Mouse (Mus musculus) heart, embryonic 12.5 days (tissue): ENCODE measurements around the gene Fam184b. TPM values are rescaled to one million over a fixed set of nuclear protein-coding genes. Genes with fewer than 3 reads are reported as not detected.

Experiments
- ATAC-seq: fragments of 200-750 bp; cut with Nextera tagmentation; 2 replicates; pipeline ENCODE4 v1.8.0; 2017; ENCODE audit warnings: moderate TSS enrichment, moderate library complexity; ENCODE audit not compliant: insufficient number of reproducible peaks, low FRiP score
- H3K27ac ChIP-seq: fragments of 300-500 bp; sonication (generic); 2 replicates; pipeline ENCODE4 v1.5.1; 2016; ENCODE audit warnings: mild to moderate bottlenecking, moderate library complexity; ENCODE audit not compliant: poor library complexity, severe bottlenecking
- H3K27me3 ChIP-seq: fragments of 300-500 bp; sonication (generic); replicated peaks from 2 replicates; pipeline ENCODE4 v1.6.1; 2016; ENCODE audit warnings: mild to moderate bottlenecking, moderate library complexity
- H3K36me3 ChIP-seq: fragments of 300-500 bp; sonication (generic); 2 replicates; pipeline ENCODE4 v1.6.1; 2016; ENCODE audit warnings: mild to moderate bottlenecking, moderate library complexity
- H3K4me1 ChIP-seq: fragments of 300-500 bp; sonication (generic); replicated peaks from 2 replicates; pipeline ENCODE4 v1.6.1; 2016; ENCODE audit warnings: mild to moderate bottlenecking
- H3K4me2 ChIP-seq: fragments of 300-500 bp; sonication (generic); 2 replicates; pipeline ENCODE4 v1.6.1; 2016; ENCODE audit warnings: mild to moderate bottlenecking, moderate library complexity
- H3K4me3 ChIP-seq: fragments of 300-500 bp; sonication (generic); 2 replicates; pipeline ENCODE4 v1.5.1; 2016; ENCODE audit warnings: mild to moderate bottlenecking
- H3K9ac ChIP-seq: fragments of 300-500 bp; sonication (generic); 2 replicates; pipeline ENCODE4 v1.6.1; 2016; ENCODE audit warnings: mild to moderate bottlenecking, moderate library complexity
- H3K9me3 ChIP-seq: fragments of 300-500 bp; sonication (generic); replicated peaks from 2 replicates; pipeline ENCODE4 v1.6.1; 2016; ENCODE audit warnings: mild to moderate bottlenecking, moderate library complexity
- WGBS: fragments of 180-500 bp; shearing (Covaris S2); methylation state at CpG from one replicate; pipeline ENCODE4 v1.1.7; 2016; 5-methylcytosine and 5-hydroxymethylcytosine counted together
- polyA plus RNA-seq: library from polyadenylated mRNA; unstranded; fragments of >200 nt; fragmentation: Nextera tagmentation; extraction: Ambion mirVana; gene quantifications from 2 replicates; pipeline ENCODE4 v1.2.1, GENCODE M21; 2016

The Fam184b gene
- polyA plus RNA-seq, 1 experiment from 2014 or later, result 0.23 TPM

DNA sequence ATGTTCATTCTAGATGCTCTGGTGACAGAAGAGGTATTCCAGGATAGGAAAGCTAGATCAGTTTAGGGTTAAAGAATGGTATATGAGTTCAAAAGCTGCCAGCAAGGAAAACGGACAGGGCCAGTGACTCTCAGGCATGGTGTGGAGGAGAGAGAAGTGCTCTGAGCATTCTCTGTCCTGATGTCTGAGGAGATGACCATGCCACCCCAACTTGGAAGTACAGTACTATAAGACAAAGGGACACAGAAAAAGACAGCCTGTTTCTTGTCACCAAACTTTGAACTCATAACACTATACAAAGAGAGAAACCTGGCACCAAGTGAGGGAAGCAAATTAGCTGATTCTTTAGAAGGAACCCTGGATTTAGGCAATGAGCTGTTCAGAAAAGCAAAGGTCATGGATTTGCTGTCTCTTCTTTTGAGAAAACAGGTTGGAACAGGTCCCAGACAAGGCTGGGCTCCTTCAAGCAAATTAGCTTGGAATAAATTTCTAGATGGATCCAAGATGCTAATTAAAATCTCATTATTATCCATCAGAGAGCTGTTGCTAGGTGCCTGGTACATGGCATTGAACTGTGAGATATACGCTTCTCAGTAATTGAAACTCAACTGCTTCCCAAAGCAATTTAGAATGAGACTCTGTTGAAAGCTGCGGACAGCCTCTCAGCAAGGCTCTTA, 43.9 kb downstream of the Fam184b start:
- ATAC-seq, result no peak
- 69% methylated on average over 3 of the region's 3 CpGs for WGBS
- Histone ChIP-seq H3K4me1 (no peaks in the 10 kb centered on the region), H3K27me3 (no peaks in the 10 kb centered on the region), H3K4me2 (no peak overlapping the region), H3K9ac (no peak overlapping the region), H3K4me3 (no peak overlapping the region), H3K27ac (no peak overlapping the region), H3K36me3 (no peaks in the 10 kb centered on the region), H3K9me3 (no peaks in the 10 kb centered on the region)

DNA sequence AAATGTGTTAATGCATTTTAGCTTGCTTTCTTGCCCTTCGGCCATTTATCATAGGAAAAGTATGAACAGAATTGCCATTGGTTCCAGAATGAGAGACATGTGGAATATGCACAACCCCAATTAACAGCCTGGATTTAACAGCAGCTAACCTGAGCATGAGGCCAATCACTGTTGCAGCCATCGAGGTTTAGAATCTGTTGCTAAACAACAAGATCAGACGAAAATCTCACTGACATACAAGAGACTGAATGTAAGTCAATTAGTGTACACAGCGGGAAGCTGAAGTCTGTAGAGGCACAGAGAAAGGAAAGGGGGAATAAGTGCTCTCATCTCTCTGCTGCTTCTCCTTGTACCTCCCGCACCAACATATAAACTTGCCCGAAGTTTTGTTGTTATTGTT, 46.1 kb downstream of the Fam184b start:
- Histone ChIP-seq H3K4me1 (no peaks in the 10 kb centered on the region), H3K9me3 (no peaks in the 10 kb centered on the region), H3K27ac (no peak overlapping the region), H3K4me3 (no peak overlapping the region), H3K27me3 (no peaks in the 10 kb centered on the region), H3K36me3 (no peaks in the 10 kb centered on the region), H3K4me2 (no peak overlapping the region), H3K9ac (no peak overlapping the region)
- no peak for ATAC-seq
- WGBS, result 77% methylated on average over 6 of the region's 6 CpGs

DNA sequence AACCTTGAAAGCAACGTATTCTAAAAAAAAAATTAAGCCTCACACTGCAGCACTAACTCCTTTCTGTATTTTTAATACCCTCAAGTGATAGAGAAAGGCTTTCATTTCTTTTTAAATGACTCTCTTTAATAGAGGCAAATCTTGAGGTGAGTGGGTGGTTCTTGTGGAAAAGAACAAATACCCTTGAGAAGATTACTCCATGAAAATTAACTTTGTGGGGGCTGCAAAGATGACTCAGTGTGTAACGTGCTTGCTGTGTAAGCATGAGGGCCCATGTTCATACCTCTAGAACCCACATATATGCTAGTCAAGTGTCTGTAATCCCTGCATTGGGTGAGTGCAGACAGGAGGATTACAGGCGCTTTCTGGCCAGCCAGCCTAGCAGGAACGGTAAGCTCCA, 49.3 kb downstream of the Fam184b start:
- Histone ChIP-seq H3K27ac (no peak overlapping the region), H3K9me3 (peaks cover 6% of the 10 kb centered on the region; the same call in 1 of the 2 replicates), H3K27me3 (no peaks in the 10 kb centered on the region), H3K36me3 (no peaks in the 10 kb centered on the region), H3K4me1 (no peaks in the 10 kb centered on the region), H3K4me3 (no peak overlapping the region), H3K4me2 (no peak overlapping the region), H3K9ac (no peak overlapping the region)
- ATAC-seq, result no peak
- WGBS, result 72% methylated on average over 4 of the region's 4 CpGs

DNA sequence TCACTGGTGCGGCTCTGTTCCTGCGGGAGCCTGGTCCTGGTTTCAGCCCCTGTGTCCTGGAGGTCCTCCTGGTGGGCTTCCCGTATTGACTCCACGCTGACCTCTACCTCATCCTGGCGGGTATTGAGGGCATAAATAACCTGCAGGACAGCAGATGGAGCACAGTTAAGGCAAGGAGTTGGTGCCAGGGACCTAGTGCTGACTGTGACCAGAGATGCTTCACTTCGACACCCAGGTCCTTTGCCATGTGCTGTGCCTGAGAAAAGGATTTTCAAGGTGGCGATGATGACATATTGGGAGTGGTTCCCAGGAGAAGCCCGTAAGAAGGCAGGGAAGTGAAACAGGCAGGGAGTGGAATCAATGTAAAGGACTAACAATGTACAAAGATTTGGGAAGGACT, 54.8 kb downstream of the Fam184b start:
- Histone ChIP-seq H3K27ac (no peak overlapping the region), H3K4me3 (no peak overlapping the region), H3K4me1 (no peaks in the 10 kb centered on the region), H3K9ac (no peak overlapping the region), H3K4me2 (no peak overlapping the region), H3K27me3 (no peaks in the 10 kb centered on the region), H3K36me3 (no peaks in the 10 kb centered on the region), H3K9me3 (peaks cover 6% of the 10 kb centered on the region; the same call in 1 of the 2 replicates)
- ATAC-seq, result no peak
- 79% methylated on average over 8 of the region's 8 CpGs for WGBS

DNA sequence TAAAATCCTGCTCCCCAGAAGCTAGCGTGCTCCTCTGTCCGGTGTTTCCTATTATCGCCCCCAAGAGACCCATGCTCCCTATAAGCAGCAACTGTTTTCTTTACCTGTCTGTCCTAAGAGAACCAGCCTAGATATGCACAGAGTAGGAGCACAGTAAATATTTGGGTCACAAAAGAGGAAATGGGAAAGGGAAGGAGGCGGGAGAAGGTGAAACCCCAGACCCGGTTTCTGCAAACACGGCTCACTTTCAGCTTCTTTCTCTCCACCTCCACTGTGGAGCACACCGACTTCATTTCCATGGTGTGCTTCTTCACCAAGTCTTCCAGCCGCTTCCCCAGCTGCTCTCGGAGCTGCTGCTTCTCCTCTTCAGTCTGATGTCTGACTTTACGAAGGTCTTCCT, 59.1 kb downstream of the Fam184b start:
- ATAC-seq, result no peak
- Histone ChIP-seq H3K4me3 (no peak overlapping the region), H3K9me3 (no peaks in the 10 kb centered on the region), H3K4me1 (no peaks in the 10 kb centered on the region), H3K27me3 (no peaks in the 10 kb centered on the region), H3K27ac (no peak overlapping the region), H3K9ac (no peak overlapping the region), H3K36me3 (no peaks in the 10 kb centered on the region), H3K4me2 (no peak overlapping the region)
- 66% methylated on average over 10 of the region's 10 CpGs for WGBS

DNA sequence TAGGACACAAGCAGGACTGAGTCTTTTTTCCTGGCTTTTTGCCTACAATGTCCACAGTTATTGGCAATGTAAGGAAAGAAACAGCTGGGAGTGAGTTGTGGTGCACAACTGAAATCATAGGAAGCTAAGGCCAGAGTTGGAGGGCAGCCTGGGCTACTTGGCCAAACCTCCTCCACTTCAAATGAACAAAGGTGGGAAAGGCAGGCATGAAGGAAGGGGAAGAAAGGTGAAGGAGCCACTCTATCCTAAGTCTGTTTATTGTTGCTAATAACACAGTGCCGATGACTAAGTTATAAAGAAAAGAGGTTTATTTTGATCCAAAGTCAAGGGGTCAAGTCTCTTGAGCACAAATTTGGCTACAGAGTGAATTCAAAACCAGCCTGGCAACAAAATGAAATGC, 62.0 kb downstream of the Fam184b start:
- ATAC-seq, result no peak
- H3K27ac ChIP-seq, result no peak overlapping the region
- no peak overlapping the region for H3K4me3 ChIP-seq
- no peaks in the 10 kb centered on the region for H3K27me3 ChIP-seq
- H3K4me1 ChIP-seq, result no peaks in the 10 kb centered on the region
- no peak overlapping the region for H3K4me2 ChIP-seq
- no peaks in the 10 kb centered on the region for H3K36me3 ChIP-seq
- no peaks in the 10 kb centered on the region for H3K9me3 ChIP-seq
- 86% methylated on average over 1 of the region's 1 CpGs for WGBS
- H3K9ac ChIP-seq, result no peak overlapping the region

DNA sequence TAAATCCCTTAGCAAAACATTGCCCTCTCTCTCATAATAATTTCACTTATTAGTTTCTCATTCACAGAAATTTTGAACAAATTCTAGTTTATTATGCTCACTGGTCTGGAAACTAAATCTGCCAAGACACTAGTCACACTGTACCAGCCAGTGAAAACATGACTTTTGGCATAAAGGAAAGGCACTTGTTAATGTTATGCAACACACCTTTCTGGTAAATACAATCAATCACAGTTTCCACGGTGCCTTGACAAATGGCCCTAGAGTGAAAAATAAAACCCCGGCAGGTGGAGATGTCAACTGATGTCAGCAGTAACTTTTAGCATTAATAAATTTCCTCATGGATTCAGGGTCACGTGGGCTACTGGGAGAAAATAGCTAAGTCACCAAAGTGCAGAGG, 62.7 kb downstream of the Fam184b start:
- no peak for ATAC-seq
- Histone ChIP-seq H3K9me3 (no peaks in the 10 kb centered on the region), H3K4me3 (no peak overlapping the region), H3K4me2 (no peak overlapping the region), H3K27me3 (no peaks in the 10 kb centered on the region), H3K27ac (no peak overlapping the region), H3K36me3 (no peaks in the 10 kb centered on the region), H3K4me1 (no peaks in the 10 kb centered on the region), H3K9ac (no peak overlapping the region)
- WGBS, result 70% methylated on average over 3 of the region's 3 CpGs

DNA sequence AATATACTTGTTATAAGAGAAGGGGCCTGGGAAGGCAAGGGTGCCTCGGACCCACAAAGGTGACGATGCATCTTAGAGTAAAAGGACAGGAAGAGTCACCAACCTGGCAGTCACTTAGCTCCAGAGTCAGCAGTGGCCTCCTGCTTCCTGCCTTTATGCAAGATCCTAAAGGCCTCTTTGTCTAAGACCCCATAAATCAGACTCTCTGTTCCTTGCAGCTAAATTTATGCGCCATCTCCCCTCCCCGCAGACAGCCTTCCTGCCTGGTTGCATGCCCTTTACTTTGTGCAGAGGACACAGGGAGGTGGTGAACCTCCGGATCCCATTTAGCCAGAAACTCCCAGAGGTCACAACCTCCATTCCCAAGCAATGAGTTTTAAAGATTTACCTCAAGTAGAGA, 66.6 kb downstream of the Fam184b start:
- Histone ChIP-seq H3K4me1 (no peaks in the 10 kb centered on the region), H3K27ac (no peak overlapping the region), H3K9me3 (no peaks in the 10 kb centered on the region), H3K4me3 (no peak overlapping the region), H3K36me3 (no peaks in the 10 kb centered on the region), H3K4me2 (no peak overlapping the region), H3K27me3 (no peaks in the 10 kb centered on the region), H3K9ac (no peak overlapping the region)
- WGBS, result 72% methylated on average over 5 of the region's 5 CpGs
- ATAC-seq, result no peak

DNA sequence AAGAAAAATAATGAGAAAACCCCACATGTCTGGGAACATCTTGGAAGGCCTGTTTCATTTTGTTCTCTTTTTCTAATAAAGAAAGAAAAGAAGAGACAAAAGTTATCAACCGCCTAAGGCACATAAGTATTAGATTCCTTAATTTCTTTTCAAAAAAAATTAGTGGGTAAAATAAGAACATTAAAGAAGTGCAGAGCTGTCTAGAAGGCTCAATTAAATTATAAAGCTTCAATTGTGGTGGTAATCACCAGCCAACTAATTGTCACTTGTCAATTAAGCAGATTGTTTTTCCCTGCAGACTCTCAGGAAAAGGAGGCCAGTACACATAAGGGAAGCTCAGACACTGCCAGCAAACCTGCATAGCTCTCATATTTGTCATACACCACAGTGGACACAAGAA, 73.6 kb downstream of the Fam184b start:
- no peaks in the 10 kb centered on the region for H3K4me1 ChIP-seq
- H3K4me3 ChIP-seq, result no peak overlapping the region
- H3K36me3 ChIP-seq, result no peaks in the 10 kb centered on the region
- H3K27ac ChIP-seq, result no peak overlapping the region
- H3K9ac ChIP-seq, result no peak overlapping the region
- 88% methylated on average over 1 of the region's 1 CpGs for WGBS
- H3K9me3 ChIP-seq, result no peaks in the 10 kb centered on the region
- no peak overlapping the region for H3K4me2 ChIP-seq
- H3K27me3 ChIP-seq, result no peaks in the 10 kb centered on the region
- no peak for ATAC-seq

DNA sequence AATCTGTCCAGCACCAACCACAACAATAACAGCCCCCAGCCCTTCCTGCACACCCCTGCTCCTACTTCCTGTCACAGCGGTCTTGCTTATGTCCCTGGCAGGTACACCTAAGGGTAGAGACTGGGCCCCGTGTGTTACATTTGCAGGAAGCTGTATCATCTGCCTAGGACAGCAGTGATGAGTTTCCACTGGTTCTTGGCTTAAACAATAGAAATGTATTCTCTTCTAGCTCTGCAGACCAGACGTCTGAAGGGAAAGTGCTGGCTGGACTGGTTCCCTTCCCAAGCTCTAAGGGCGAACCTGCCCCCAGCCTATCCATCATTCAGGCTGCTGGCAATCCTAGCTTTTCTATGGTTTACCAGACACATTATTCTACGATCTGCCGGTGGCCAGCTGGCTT, 75.4 kb downstream of the Fam184b start:
- Histone ChIP-seq H3K4me2 (no peak overlapping the region), H3K4me3 (no peak overlapping the region), H3K4me1 (no peaks in the 10 kb centered on the region), H3K9me3 (no peaks in the 10 kb centered on the region), H3K9ac (no peak overlapping the region), H3K36me3 (no peaks in the 10 kb centered on the region), H3K27me3 (no peaks in the 10 kb centered on the region), H3K27ac (no peak overlapping the region)
- no peak for ATAC-seq
- 50% methylated on average over 6 of the region's 6 CpGs for WGBS

DNA sequence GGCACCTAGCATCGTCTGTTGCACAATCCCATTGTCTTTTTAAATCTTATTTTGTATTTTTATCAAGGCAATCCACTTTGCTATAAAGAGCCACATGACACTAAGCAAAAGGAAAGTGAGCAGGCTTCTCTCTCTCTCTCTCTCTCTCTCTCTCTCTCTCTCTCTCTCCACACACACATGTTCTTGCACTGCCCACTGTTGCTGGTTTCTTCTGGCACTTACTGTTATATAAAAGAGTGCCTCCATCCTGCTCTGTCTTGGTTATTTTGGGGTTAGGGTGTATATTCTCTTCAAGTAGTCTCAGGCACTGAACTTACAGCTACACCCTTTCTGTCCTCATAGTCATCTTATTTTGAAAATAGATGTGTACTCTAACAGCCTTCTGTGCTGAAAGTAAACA, 89.8 kb downstream of the Fam184b start:
- Histone ChIP-seq H3K9me3 (no peaks in the 10 kb centered on the region), H3K4me1 (no peaks in the 10 kb centered on the region), H3K27me3 (no peaks in the 10 kb centered on the region), H3K4me2 (no peak overlapping the region), H3K4me3 (no peak overlapping the region), H3K36me3 (no peaks in the 10 kb centered on the region), H3K27ac (no peak overlapping the region), H3K9ac (no peak overlapping the region)
- 82% methylated on average over 1 of the region's 1 CpGs for WGBS
- no peak for ATAC-seq

DNA sequence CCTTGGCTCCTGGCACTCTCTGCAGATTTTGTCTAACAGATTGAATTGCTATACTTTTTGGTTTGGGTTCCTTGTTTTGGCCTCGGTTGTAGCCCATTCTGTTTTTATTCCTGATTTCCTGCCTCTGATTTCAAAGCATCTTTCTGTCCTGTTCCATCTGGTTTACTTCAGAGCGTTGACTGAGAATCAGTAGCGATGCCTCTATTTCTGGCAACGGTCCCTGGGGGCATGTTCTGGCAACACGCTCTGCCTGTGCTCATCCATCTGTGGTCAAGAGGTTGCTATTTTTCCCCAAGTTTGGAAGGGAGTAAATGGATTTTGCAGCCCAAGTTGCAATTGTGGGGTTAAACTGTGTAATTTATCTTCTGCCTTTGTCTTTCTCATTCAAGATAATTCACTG, 96.0 kb downstream of the Fam184b start:
- WGBS, result 39% methylated on average over 5 of the region's 5 CpGs
- Histone ChIP-seq H3K9ac (no peak overlapping the region), H3K4me1 (no peaks in the 10 kb centered on the region), H3K4me3 (no peak overlapping the region), H3K9me3 (no peaks in the 10 kb centered on the region), H3K27ac (no peak overlapping the region), H3K27me3 (0 out of 2 replicates have a peak, but pooled peaks cover 2% of the 10 kb centered on the region), H3K4me2 (no peak overlapping the region), H3K36me3 (no peaks in the 10 kb centered on the region)
- ATAC-seq, result no peak
